Mouse (Mus musculus) G1E (cell line): ENCODE data around the gene Sec14l3. TPM values are rescaled to one million over a fixed set of nuclear protein-coding genes. Genes with fewer than 3 reads are reported as not detected.

Experiments used
- ATAC-seq: 2 replicates; pipeline ENCODE4 v1.8.0; 2016; ENCODE audit warnings: mild to moderate bottlenecking; ENCODE audit not compliant: insufficient number of reproducible peaks, poor library complexity, low FRiP score, severe bottlenecking; ENCODE audit errors: extremely low read depth
- DNase-seq: peaks from one replicate; pipeline ENCODE4 v3.0.0; 2012; ENCODE audit warnings: low spot score
- H3K27me3 ChIP-seq: 2 replicates; pipeline ENCODE4 v1.6.1; 2012; ENCODE audit warnings: mild to moderate bottlenecking, low read length, inconsistent platforms; ENCODE audit not compliant: insufficient read depth
- H3K36me3 ChIP-seq: replicated peaks from 2 replicates; pipeline ENCODE3; 2012; ENCODE audit warnings: mild to moderate bottlenecking, inconsistent platforms
- H3K4me1 ChIP-seq: 2 replicates; pipeline ENCODE4 v1.6.1; 2012; ENCODE audit warnings: low read depth, low read length, inconsistent platforms, mixed read lengths; ENCODE audit not compliant: insufficient read depth
- H3K4me3 ChIP-seq: 2 replicates; pipeline ENCODE4 v1.5.1; 2012; ENCODE audit warnings: low read depth, mild to moderate bottlenecking, inconsistent platforms, low read length, moderate library complexity, mixed read lengths
- H3K9me3 ChIP-seq: replicated peaks from 2 replicates; pipeline ENCODE4 v1.6.1; 2012; ENCODE audit warnings: inconsistent platforms
- CTCF ChIP-seq: IDR thresholded peaks from 2 replicates; pipeline ENCODE4 v1.5.1; 2012; ENCODE audit warnings: low read depth, low read length, inconsistent platforms, mixed read lengths
- GATA1 ChIP-seq: IDR thresholded peaks from 2 replicates; pipeline ENCODE4 v1.6.1; 2012; ENCODE audit warnings: borderline replicate concordance, low read length, inconsistent platforms, mixed read lengths
- GATA2 ChIP-seq: IDR thresholded peaks from 2 replicates; pipeline ENCODE4 v1.6.1; 2012; ENCODE audit warnings: low read depth, low read length, inconsistent platforms, borderline replicate concordance
- POLR2AphosphoS5 ChIP-seq: IDR thresholded peaks from 2 replicates; pipeline ENCODE4 v1.6.1; 2012; ENCODE audit warnings: low read depth, low read length, inconsistent platforms; ENCODE audit not compliant: insufficient replicate concordance
- TAL1 ChIP-seq: conservative IDR thresholded peaks from 2 replicates; pipeline ENCODE4 v1.6.1; 2012; ENCODE audit warnings: low read depth, low read length, inconsistent platforms, mixed read lengths
- polyA plus RNA-seq: library from polyadenylated mRNA; stranded (reverse); fragments of >175 nt; gene quantifications from 2 replicates; pipeline ENCODE4 v1.2.3, GENCODE M21; 2012
- total RNA-seq, 2 experiments: library from RNA; stranded (forward) in 1 of 2; stranded (reverse) in 1 of 2; fragments of 200-1000 nt in 1 of 2; fragments of >200 nt in 1 of 2; fragmentation: Nextera tagmentation in 1 of 2; gene quantifications; 2 replicates each; pipeline ENCODE4 v1.2.3; 2014 to 2017

Gene Sec14l3
- total and polyA plus RNA-seq, 3 experiments = 0.11 TPM; not detected in 2

- H3K27me3 ChIP-seq = peaks cover 33% of the 10 kb centered on the region
- H3K9me3 ChIP-seq = no peaks in the 10 kb centered on the region; the same call in 1 of the 2 replicates
- ATAC-seq (peak; percentile 62), DNase-seq (peak; percentile 72)
- peaks cover 53% of the 10 kb centered on the region for H3K4me1 ChIP-seq
- H3K36me3 ChIP-seq = peaks cover 6% of the 10 kb centered on the region
- no peak for TF ChIP-seq CTCF
- no peak for TF ChIP-seq POLR2AphosphoS5
- TF ChIP-seq GATA1 = no peak
- no peak for TF ChIP-seq GATA2
- TF ChIP-seq TAL1 = no peak
- peak within 1 kb of the TSS; percentile 67 for H3K4me3 ChIP-seq
Measured at GRCm38 (mm10) chr11:4122742-4123579, 58.3 kb downstream of the Sec14l3 start, which contains the start of gene Sec14l2. Gene Sec14l2, minus strand, starts transcription at chr11:4123415.

- H3K4me3 ChIP-seq = peak overlapping the region; percentile 67; the same call in 1 of the 2 replicates
- TF ChIP-seq GATA1 (no peak), POLR2AphosphoS5 (no peak), CTCF (peak; percentile 85), GATA2 (no peak), TAL1 (no peak)
Measured at GRCm38 (mm10) chr11:4123922-4124321, 59.3 kb downstream of the Sec14l3 start.

GRCm38 (mm10) chr11:4127059-4127458 lies 62.4 kb downstream of the Sec14l3 start:
- DNase-seq (no peak), ATAC-seq (no peak)
- H3K4me3 ChIP-seq = no peak overlapping the region
- H3K9me3 ChIP-seq = no peaks in the 10 kb centered on the region; the same call in 1 of the 2 replicates
- H3K36me3 ChIP-seq = no peaks in the 10 kb centered on the region
- TF ChIP-seq POLR2AphosphoS5 (no peak), GATA2 (no peak), GATA1 (no peak), TAL1 (no peak), CTCF (no peak)
- H3K27me3 ChIP-seq = peaks cover 18% of the 10 kb centered on the region
- H3K4me1 ChIP-seq = peaks cover 25% of the 10 kb centered on the region

More at GRCm38 (mm10) chr11:4123922-4124321, 59.3 kb downstream of the Sec14l3 start:
- peaks cover 6% of the 10 kb centered on the region for H3K36me3 ChIP-seq
- H3K27me3 ChIP-seq = peaks cover 23% of the 10 kb centered on the region
- ATAC-seq (peak; percentile 41; the same call in 1 of the 2 replicates), DNase-seq (peak; percentile 37)
- no peaks in the 10 kb centered on the region; the same call in 1 of the 2 replicates for H3K9me3 ChIP-seq
- peaks cover 44% of the 10 kb centered on the region for H3K4me1 ChIP-seq

Other genes starting within 250 kb of the Sec14l3 start
- gene Osbp2, start 200.9 kb upstream of the Sec14l3 start, total RNA-seq (2014; fragmentation: Nextera tagmentation) = not detected in 2 replicates
- 0.12 and 0.22 TPM in 2 replicates for gene Osbp2, start 200.9 kb upstream of the Sec14l3 start, total RNA-seq (2017)
- gene Osbp2, start 200.9 kb upstream of the Sec14l3 start, polyA plus RNA-seq = not detected in 2 replicates
- not detected in 2 replicates for gene 4921536K21Rik, start 169.7 kb upstream of the Sec14l3 start, total RNA-seq (2014; fragmentation: Nextera tagmentation)
- 0.05 TPM in 1 of 2 replicates, not detected in the other for gene 4921536K21Rik, start 169.7 kb upstream of the Sec14l3 start, total RNA-seq (2017)
- gene 4921536K21Rik, start 169.7 kb upstream of the Sec14l3 start, polyA plus RNA-seq = not detected in 2 replicates
- not detected in 2 replicates for gene Dusp18, start 169.6 kb upstream of the Sec14l3 start, total RNA-seq (2014; fragmentation: Nextera tagmentation)
- gene Dusp18, start 169.6 kb upstream of the Sec14l3 start, total RNA-seq (2017) = 0.11 and 0.12 TPM in 2 replicates
- gene Dusp18, start 169.6 kb upstream of the Sec14l3 start, polyA plus RNA-seq = not detected in 2 replicates
- gene Slc35e4, start 150.2 kb upstream of the Sec14l3 start, total RNA-seq (2014; fragmentation: Nextera tagmentation) = not detected in 2 replicates
- 0.05 TPM in 1 of 2 replicates, not detected in the other for gene Slc35e4, start 150.2 kb upstream of the Sec14l3 start, total RNA-seq (2017)
- not detected in 2 replicates for gene Slc35e4, start 150.2 kb upstream of the Sec14l3 start, polyA plus RNA-seq
- 5.4 and 7.1 TPM in 2 replicates for gene Tcn2, start 132.7 kb upstream of the Sec14l3 start, total RNA-seq (2014; fragmentation: Nextera tagmentation)
- gene Tcn2, start 132.7 kb upstream of the Sec14l3 start, total RNA-seq (2017) = 9.2 and 10.3 TPM in 2 replicates
- 0.22 and 0.36 TPM in 2 replicates for gene Tcn2, start 132.7 kb upstream of the Sec14l3 start, polyA plus RNA-seq
- gene Pes1, start 100.9 kb upstream of the Sec14l3 start, total RNA-seq (2014; fragmentation: Nextera tagmentation) = 127 and 141 TPM in 2 replicates
- 166 and 213 TPM in 2 replicates for gene Pes1, start 100.9 kb upstream of the Sec14l3 start, total RNA-seq (2017)
- 36.3 and 73.0 TPM in 2 replicates for gene Pes1, start 100.9 kb upstream of the Sec14l3 start, polyA plus RNA-seq
- gene 4930556J24Rik, start 88.1 kb upstream of the Sec14l3 start, total RNA-seq (2014; fragmentation: Nextera tagmentation) = not detected in 2 replicates
- gene 4930556J24Rik, start 88.1 kb upstream of the Sec14l3 start, total RNA-seq (2017) = 0.12 and 0.16 TPM in 2 replicates
- gene 4930556J24Rik, start 88.1 kb upstream of the Sec14l3 start, polyA plus RNA-seq = not detected in 2 replicates
- gene Gal3st1, start 81.2 kb upstream of the Sec14l3 start, total RNA-seq (2014; fragmentation: Nextera tagmentation) = not detected in 2 replicates
- not detected in 2 replicates for gene Gal3st1, start 81.2 kb upstream of the Sec14l3 start, total RNA-seq (2017)
- not detected in 2 replicates for gene Gal3st1, start 81.2 kb upstream of the Sec14l3 start, polyA plus RNA-seq
- gene Sec14l4, start 33.4 kb upstream of the Sec14l3 start, total RNA-seq (2014; fragmentation: Nextera tagmentation) = not detected in 2 replicates
- gene Sec14l4, start 33.4 kb upstream of the Sec14l3 start, total RNA-seq (2017) = 0.06 and 0.11 TPM in 2 replicates
- not detected in 2 replicates for gene Sec14l4, start 33.4 kb upstream of the Sec14l3 start, polyA plus RNA-seq
- 5.4 and 6.5 TPM in 2 replicates for gene Mtfp1, start 30.6 kb downstream of the Sec14l3 start, total RNA-seq (2014; fragmentation: Nextera tagmentation)
- 10.5 and 12.7 TPM in 2 replicates for gene Mtfp1, start 30.6 kb downstream of the Sec14l3 start, total RNA-seq (2017)
- 12.3 and 14.2 TPM in 2 replicates for gene Mtfp1, start 30.6 kb downstream of the Sec14l3 start, polyA plus RNA-seq
- gene Sec14l2, start 58.6 kb downstream of the Sec14l3 start, total RNA-seq (2014; fragmentation: Nextera tagmentation) = 13.7 and 13.8 TPM in 2 replicates
- 4.6 and 6.6 TPM in 2 replicates for gene Sec14l2, start 58.6 kb downstream of the Sec14l3 start, total RNA-seq (2017)
- gene Sec14l2, start 58.6 kb downstream of the Sec14l3 start, polyA plus RNA-seq = 3.3 and 3.5 TPM in 2 replicates
- 2.8 and 4.0 TPM in 2 replicates for gene Rnf215, start 70.4 kb downstream of the Sec14l3 start, total RNA-seq (2014; fragmentation: Nextera tagmentation)
- 10.5 and 12.9 TPM in 2 replicates for gene Rnf215, start 70.4 kb downstream of the Sec14l3 start, total RNA-seq (2017)
- gene Rnf215, start 70.4 kb downstream of the Sec14l3 start, polyA plus RNA-seq = 4.5 and 5.1 TPM in 2 replicates
- 1.1 and 4.1 TPM in 2 replicates for gene Ccdc157, start 95.5 kb downstream of the Sec14l3 start, total RNA-seq (2014; fragmentation: Nextera tagmentation)
- 2.5 and 3.2 TPM in 2 replicates for gene Ccdc157, start 95.5 kb downstream of the Sec14l3 start, total RNA-seq (2017)
- gene Ccdc157, start 95.5 kb downstream of the Sec14l3 start, polyA plus RNA-seq = 1.1 and 1.3 TPM in 2 replicates
- gene Sf3a1, start 95.5 kb downstream of the Sec14l3 start, total RNA-seq (2014; fragmentation: Nextera tagmentation) = 103 and 124 TPM in 2 replicates
- 35.4 and 39.0 TPM in 2 replicates for gene Sf3a1, start 95.5 kb downstream of the Sec14l3 start, total RNA-seq (2017)
- gene Sf3a1, start 95.5 kb downstream of the Sec14l3 start, polyA plus RNA-seq = 138 and 174 TPM in 2 replicates
- gene Tbc1d10a, start 121.9 kb downstream of the Sec14l3 start, total RNA-seq (2014; fragmentation: Nextera tagmentation) = 2.2 and 5.0 TPM in 2 replicates
- gene Tbc1d10a, start 121.9 kb downstream of the Sec14l3 start, total RNA-seq (2017) = 20.8 and 25.4 TPM in 2 replicates
- gene Tbc1d10a, start 121.9 kb downstream of the Sec14l3 start, polyA plus RNA-seq = 24.1 and 28.3 TPM in 2 replicates
- 8.4 and 9.0 TPM in 2 replicates for gene Castor1, start 153.4 kb downstream of the Sec14l3 start, total RNA-seq (2014; fragmentation: Nextera tagmentation)
- gene Castor1, start 153.4 kb downstream of the Sec14l3 start, total RNA-seq (2017) = 8.2 and 10.7 TPM in 2 replicates
- 2.9 and 4.5 TPM in 2 replicates for gene Castor1, start 153.4 kb downstream of the Sec14l3 start, polyA plus RNA-seq
- 7.2 and 8.0 TPM in 2 replicates for gene Osm, start 171.6 kb downstream of the Sec14l3 start, total RNA-seq (2014; fragmentation: Nextera tagmentation)
- 8.3 and 10.3 TPM in 2 replicates for gene Osm, start 171.6 kb downstream of the Sec14l3 start, total RNA-seq (2017)
- gene Osm, start 171.6 kb downstream of the Sec14l3 start, polyA plus RNA-seq = 4.0 and 4.5 TPM in 2 replicates
- gene Lif, start 192.7 kb downstream of the Sec14l3 start, total RNA-seq (2014; fragmentation: Nextera tagmentation) = 0.75 TPM in 1 of 2 replicates, not detected in the other
- 1.0 and 1.2 TPM in 2 replicates for gene Lif, start 192.7 kb downstream of the Sec14l3 start, total RNA-seq (2017)
- 0.02 and 0.12 TPM in 2 replicates for gene Lif, start 192.7 kb downstream of the Sec14l3 start, polyA plus RNA-seq